Mouse (Mus musculus): Measurements from ENCODE around the gene Mertk. TPM values are rescaled to one million over a fixed set of nuclear protein-coding genes. Genes with fewer than 3 reads are reported as not detected.
A peak's percentile ranks its signal among the peaks of the same experiment; 100 is the strongest.

The Mertk gene
- total and polyA plus RNA-seq, 3 experiments: 0.05 TPM; not detected in 2

- Histone ChIP-seq H3K27ac (ENCODE audit: insufficient read depth, low read depth) (no peak overlapping the region), H3K36me3 (replicated peaks in 1 of 2; ENCODE audit: control insufficient read depth in 1 of 2, insufficient read depth in 1 of 2, low read length in 1 of 2) (no peaks in the 10 kb centered on the region), H3K9ac (ENCODE audit: insufficient read depth, low read depth) (no peak overlapping the region), H3K4me2 (ENCODE audit: insufficient read depth, low read depth, poor library complexity, severe bottlenecking) (peak overlapping the region; percentile 34; the same call in 1 of the 2 replicates), H3K79me2 (replicated peaks; ENCODE audit: control insufficient read depth, extremely low read depth, insufficient read depth, poor library complexity, severe bottlenecking) (no peaks in the 10 kb centered on the region), H3K4me1 (ENCODE audit: control insufficient read depth in 1 of 2, insufficient read depth in 2 of 2) (peaks cover 10 to 33% of the 10 kb centered on the region in 2 experiments; a peak in 3 of 4 replicates), H3K9me3 (replicated peaks; ENCODE audit: low read length) (no peaks in the 10 kb centered on the region), H3K27me3 (replicated peaks) (no peaks in the 10 kb centered on the region), H3K4me3 (replicated peaks in 1 of 3; ENCODE audit: low read depth in 2 of 3, low read length in 2 of 3, poor library complexity in 1 of 3) (no peak overlapping the region)
- in situ Hi-C loops (cut with MboI; ENCODE audit: low pct_ligation_motif_present, low pct_unique_long_range_greater_than_20kb, low sequenced_read_pairs): no loop called here
- peak; percentile 5 for DNase-seq (ENCODE audit: extremely low read depth)
- TF ChIP-seq GABPA (IDR thresholded peaks at IDR 0.05; ENCODE audit: insufficient replicate concordance, low read depth, low read length) (no peak), MEF2A (IDR thresholded peaks at IDR 0.05; ENCODE audit: borderline replicate concordance, low read depth, low read length) (peak; percentile 45; the same call in 1 of the 2 replicates)
- dilution Hi-C loops (cut with MboI; ENCODE audit: extremely low pct_ligation_motif_present, extremely low pct_unique_long_range_greater_than_20kb, low sequenced_read_pairs): no loop called here
These were observed 54.6 kb downstream of the Mertk start for GRCm38 (mm10) chr2:128753295-128753873.

DNA sequence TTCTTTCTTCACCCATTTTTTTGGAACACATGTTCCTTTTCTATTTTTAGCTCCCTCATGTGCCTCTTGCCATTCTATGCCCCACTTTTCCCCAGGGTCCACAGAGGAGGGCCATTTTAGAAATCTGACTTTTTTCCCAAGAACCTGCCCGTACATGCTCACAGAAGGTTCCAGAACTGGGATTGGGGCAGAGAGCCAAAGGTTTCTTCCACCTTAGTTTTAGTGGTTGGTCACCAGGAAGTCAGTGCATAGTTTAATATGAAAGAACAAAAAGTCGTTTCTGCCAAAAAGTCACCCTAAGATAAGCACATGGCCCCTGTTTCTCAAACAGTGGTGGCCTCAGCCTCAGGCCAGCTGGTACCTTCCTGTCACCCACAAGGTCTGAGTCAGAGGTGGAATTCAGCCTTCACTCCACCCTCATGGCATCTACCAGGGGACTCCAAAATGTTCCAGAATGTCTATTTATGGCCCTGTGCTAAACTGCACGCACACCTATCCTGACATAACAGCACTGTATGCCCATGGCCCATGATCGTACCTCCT is 56.5 kb downstream of the Mertk start:
- Histone ChIP-seq H3K9ac (ENCODE audit: insufficient read depth, low read depth) (no peak overlapping the region), H3K27ac (ENCODE audit: insufficient read depth, low read depth) (no peak overlapping the region), H3K4me1 (ENCODE audit: control insufficient read depth in 1 of 2, insufficient read depth in 2 of 2) (peaks cover 10 to 33% of the 10 kb centered on the region in 2 experiments; a peak in 3 of 4 replicates), H3K9me3 (replicated peaks; ENCODE audit: low read length) (no peaks in the 10 kb centered on the region), H3K4me2 (ENCODE audit: insufficient read depth, low read depth, poor library complexity, severe bottlenecking) (no peak overlapping the region), H3K79me2 (replicated peaks; ENCODE audit: control insufficient read depth, extremely low read depth, insufficient read depth, poor library complexity, severe bottlenecking) (no peaks in the 10 kb centered on the region), H3K27me3 (replicated peaks) (no peaks in the 10 kb centered on the region), H3K4me3 (replicated peaks in 1 of 3; ENCODE audit: low read depth in 2 of 3, low read length in 2 of 3, poor library complexity in 1 of 3) (no peak overlapping the region), H3K36me3 (replicated peaks in 1 of 2; ENCODE audit: control insufficient read depth in 1 of 2, insufficient read depth in 1 of 2, low read length in 1 of 2) (no peaks in the 10 kb centered on the region)
- TF ChIP-seq SMC3 (IDR thresholded peaks at IDR 0.05; ENCODE audit: low read depth, low read length) (no peak), ETS1 (conservative IDR thresholded peaks at IDR 0.05; ENCODE audit: low read depth, low read length) (no peak)
- in situ Hi-C loops (cut with MboI; ENCODE audit: low pct_ligation_motif_present, low pct_unique_long_range_greater_than_20kb, low sequenced_read_pairs): no loop called here
- dilution Hi-C loops (cut with MboI; ENCODE audit: extremely low pct_ligation_motif_present, extremely low pct_unique_long_range_greater_than_20kb, low sequenced_read_pairs): no loop called here
- DNase-seq (ENCODE audit: extremely low read depth): no peak

GRCm38 (mm10) chr2:128758724-128759340 is 60.1 kb downstream of the Mertk start:
- Histone ChIP-seq H3K36me3 (replicated peaks in 1 of 2; ENCODE audit: control insufficient read depth in 1 of 2, insufficient read depth in 1 of 2, low read length in 1 of 2) (no peaks in the 10 kb centered on the region), H3K27ac (ENCODE audit: insufficient read depth, low read depth) (no peak overlapping the region), H3K9me3 (replicated peaks; ENCODE audit: low read length) (no peaks in the 10 kb centered on the region), H3K79me2 (replicated peaks; ENCODE audit: control insufficient read depth, extremely low read depth, insufficient read depth, poor library complexity, severe bottlenecking) (no peaks in the 10 kb centered on the region), H3K27me3 (replicated peaks) (no peaks in the 10 kb centered on the region), H3K9ac (ENCODE audit: insufficient read depth, low read depth) (no peak overlapping the region), H3K4me3 (replicated peaks in 1 of 3; ENCODE audit: low read depth in 2 of 3, low read length in 2 of 3, poor library complexity in 1 of 3) (no peak overlapping the region), H3K4me1 (ENCODE audit: control insufficient read depth in 1 of 2, insufficient read depth in 2 of 2) (peaks cover 10 to 27% of the 10 kb centered on the region in 2 experiments; a peak in 3 of 4 replicates), H3K4me2 (ENCODE audit: insufficient read depth, low read depth, poor library complexity, severe bottlenecking) (no peak overlapping the region)
- in situ Hi-C loops (cut with MboI; ENCODE audit: low pct_ligation_motif_present, low pct_unique_long_range_greater_than_20kb, low sequenced_read_pairs): no loop called here
- dilution Hi-C loops (cut with MboI; ENCODE audit: extremely low pct_ligation_motif_present, extremely low pct_unique_long_range_greater_than_20kb, low sequenced_read_pairs): no loop called here
- DNase-seq (ENCODE audit: extremely low read depth): no peak
- no peak for TF ChIP-seq GABPA (IDR thresholded peaks at IDR 0.05; ENCODE audit: insufficient replicate concordance, low read depth, low read length)
- TF ChIP-seq JUN (IDR thresholded peaks at IDR 0.05; ENCODE audit: insufficient read depth, low read depth, low read length): no peak
- no peak for TF ChIP-seq ZKSCAN1 (IDR thresholded peaks at IDR 0.05; ENCODE audit: borderline replicate concordance, low read depth, low read length)
- no peak for TF ChIP-seq NRF1 (IDR thresholded peaks at IDR 0.05; ENCODE audit: low read depth, low read length)
- TF ChIP-seq ELF1 (IDR thresholded peaks at IDR 0.05; ENCODE audit: low read depth, low read length): no peak
- no peak for TF ChIP-seq MEF2A (IDR thresholded peaks at IDR 0.05; ENCODE audit: borderline replicate concordance, low read depth, low read length)
- TF ChIP-seq JUND (conservative IDR thresholded peaks at IDR 0.05; ENCODE audit: low read depth, low read length): no peak
